Mouse (Mus musculus): ENCODE data around the gene Zfp867. TPM values are rescaled to one million over a fixed set of nuclear protein-coding genes. Genes with fewer than 3 reads are reported as not detected.

The Zfp867 gene
- polyA plus RNA-seq, 1 experiment from 2014 or later: 7.9 TPM

DNA sequence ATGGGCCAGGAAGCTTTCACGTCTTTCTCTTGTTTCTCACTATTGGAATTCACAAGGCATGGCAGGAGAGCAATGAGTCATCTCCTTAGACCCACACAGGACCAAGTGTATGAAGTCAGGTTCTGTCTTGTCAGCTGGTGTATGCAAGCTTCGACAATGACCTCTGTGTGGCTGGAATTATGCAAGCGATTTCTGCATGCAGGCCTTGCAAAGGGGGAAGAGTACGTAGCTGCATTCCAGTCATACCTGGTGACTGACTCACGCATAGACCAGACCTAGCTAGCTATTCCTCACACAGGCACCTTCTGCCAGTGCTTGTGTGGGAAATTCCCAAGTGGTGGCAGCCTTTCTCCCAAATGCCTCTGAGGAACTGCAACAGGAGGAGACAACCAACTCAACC is 13.3 kb downstream of the Zfp867 start:
- peak; percentile 88 for ATAC-seq (ENCODE audit: insufficient number of reproducible peaks, insufficient read depth, low FRiP score, low read depth)
- peaks cover 5 to 16% of the 10 kb centered on the region in 2 experiments for H3K4me1 ChIP-seq (ENCODE audit: control insufficient read depth in 2 of 2, insufficient read depth in 2 of 2, low read length in 2 of 2)
- H3K4me3 ChIP-seq (ENCODE audit: control insufficient read depth in 1 of 2, insufficient read depth in 1 of 2, low read depth in 1 of 2, low read length in 2 of 2): no peak overlapping the region
- peaks cover 81% of the 10 kb centered on the region for H3K36me3 ChIP-seq (ENCODE audit: control insufficient read depth, insufficient read depth, low read length)
- no peaks in the 10 kb centered on the region for H3K27me3 ChIP-seq (ENCODE audit: control insufficient read depth, insufficient read depth, low read length)
- 4% methylated on average over 5 of the region's 5 CpGs for WGBS
- H3K27ac ChIP-seq (replicated peaks in 1 of 2; ENCODE audit: control insufficient read depth in 1 of 2, insufficient read depth in 1 of 2, low read depth in 2 of 2, low read length in 2 of 2): peak overlapping the region; percentile 85 to 91
- H3K4me2 ChIP-seq (ENCODE audit: low read length): peak overlapping the region; percentile 28
- H3K9me3 ChIP-seq (ENCODE audit: control insufficient read depth, low read length): peaks cover 20% of the 10 kb centered on the region
- H3K9ac ChIP-seq (ENCODE audit: low read length): peak overlapping the region; percentile 42; the same call in 1 of the 2 replicates

DNA sequence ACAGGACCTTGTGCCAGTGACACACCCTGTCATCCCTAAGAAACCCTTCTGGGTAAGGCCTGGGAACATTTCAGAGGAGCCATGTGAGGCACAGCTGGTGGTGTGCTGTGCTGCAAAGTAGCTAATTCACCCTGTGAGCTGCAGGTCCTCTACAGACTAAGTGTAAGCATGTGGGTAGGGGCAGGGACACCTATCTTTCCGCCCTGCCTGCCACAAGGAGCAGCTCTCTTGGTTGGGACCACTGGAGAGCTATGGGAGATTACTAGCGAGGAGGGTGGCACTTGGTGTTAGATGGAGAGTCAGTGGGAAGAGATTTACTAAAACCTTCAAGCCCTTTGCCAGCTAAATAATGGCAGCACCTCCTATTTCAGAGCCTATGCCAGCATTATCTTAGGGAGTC is 15.4 kb downstream of the Zfp867 start:
- Histone ChIP-seq H3K36me3 (ENCODE audit: control insufficient read depth, insufficient read depth, low read length) (peaks cover 78% of the 10 kb centered on the region), H3K27ac (replicated peaks in 1 of 2; ENCODE audit: control insufficient read depth in 1 of 2, insufficient read depth in 1 of 2, low read depth in 2 of 2, low read length in 2 of 2) (no peak overlapping the region), H3K9ac (ENCODE audit: low read length) (no peak overlapping the region), H3K27me3 (ENCODE audit: control insufficient read depth, insufficient read depth, low read length) (no peaks in the 10 kb centered on the region), H3K4me1 (ENCODE audit: control insufficient read depth in 2 of 2, insufficient read depth in 2 of 2, low read length in 2 of 2) (peaks cover 5 to 16% of the 10 kb centered on the region in 2 experiments), H3K4me3 (ENCODE audit: control insufficient read depth in 1 of 2, insufficient read depth in 1 of 2, low read depth in 1 of 2, low read length in 2 of 2) (no peak overlapping the region), H3K4me2 (ENCODE audit: low read length) (no peak overlapping the region), H3K9me3 (ENCODE audit: control insufficient read depth, low read length) (no peaks in the 10 kb centered on the region)
- 91% methylated on average over 2 of the region's 2 CpGs for WGBS
- ATAC-seq (ENCODE audit: insufficient number of reproducible peaks, insufficient read depth, low FRiP score, low read depth): no peak

DNA sequence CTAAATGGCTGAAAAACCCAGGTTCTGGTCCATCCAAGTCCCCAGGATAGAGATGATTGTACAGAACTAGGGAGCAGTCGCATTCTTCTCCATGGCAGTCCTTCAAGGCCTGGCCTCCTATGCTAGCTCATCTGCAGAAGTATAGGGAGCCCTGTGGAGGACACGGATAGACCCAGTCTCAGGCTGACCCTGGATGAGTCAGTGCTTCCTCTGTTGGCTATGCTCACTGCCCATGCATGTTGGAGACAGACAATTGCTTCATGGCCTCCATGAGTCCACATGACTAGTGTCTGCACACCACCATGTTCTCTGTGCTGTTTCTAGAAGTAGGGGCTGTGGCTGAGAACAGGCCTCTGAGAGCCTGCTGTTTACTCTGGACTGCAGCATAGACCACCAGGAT is 15.9 kb downstream of the Zfp867 start:
- Histone ChIP-seq H3K4me1 (ENCODE audit: control insufficient read depth in 2 of 2, insufficient read depth in 2 of 2, low read length in 2 of 2) (peaks cover 5 to 16% of the 10 kb centered on the region in 2 experiments), H3K4me2 (ENCODE audit: low read length) (no peak overlapping the region), H3K4me3 (ENCODE audit: control insufficient read depth in 1 of 2, insufficient read depth in 1 of 2, low read depth in 1 of 2, low read length in 2 of 2) (no peak overlapping the region), H3K9me3 (ENCODE audit: control insufficient read depth, low read length) (no peaks in the 10 kb centered on the region), H3K27me3 (ENCODE audit: control insufficient read depth, insufficient read depth, low read length) (no peaks in the 10 kb centered on the region), H3K36me3 (ENCODE audit: control insufficient read depth, insufficient read depth, low read length) (peaks cover 80% of the 10 kb centered on the region), H3K27ac (replicated peaks in 1 of 2; ENCODE audit: control insufficient read depth in 1 of 2, insufficient read depth in 1 of 2, low read depth in 2 of 2, low read length in 2 of 2) (no peak overlapping the region), H3K9ac (ENCODE audit: low read length) (no peak overlapping the region)
- 93% methylated on average over 2 of the region's 2 CpGs for WGBS
- ATAC-seq (ENCODE audit: insufficient number of reproducible peaks, insufficient read depth, low FRiP score, low read depth): no peak

DNA sequence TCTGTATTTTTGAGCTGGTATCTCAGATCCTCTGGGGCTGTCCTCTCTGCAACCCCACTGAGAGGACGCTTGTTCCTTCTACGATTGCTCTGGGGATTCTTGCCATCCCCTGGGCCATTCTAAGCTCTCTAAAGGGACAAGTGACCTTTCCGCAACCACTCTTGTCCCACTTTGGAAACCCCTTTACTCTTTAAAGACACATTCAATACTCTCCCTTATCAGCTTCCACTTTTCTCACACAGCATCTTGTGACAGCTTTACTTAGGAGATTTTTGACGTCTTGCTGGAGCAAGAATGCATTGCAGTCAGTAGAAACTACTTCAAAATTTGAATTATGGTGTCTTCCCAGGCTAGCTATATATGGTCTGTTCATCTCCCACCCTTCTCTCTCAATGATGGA is 21.2 kb downstream of the Zfp867 start, which contains the start of gene Snap47:
TSS of gene Snap47 (minus strand) at position 101 of the 400 bp plus-strand sequence.
- H3K27ac ChIP-seq (replicated peaks in 1 of 2; ENCODE audit: control insufficient read depth in 1 of 2, insufficient read depth in 1 of 2, low read depth in 2 of 2, low read length in 2 of 2): peak within 1 kb of the TSS; percentile 50 to 80
- H3K9ac ChIP-seq (ENCODE audit: low read length): peak within 1 kb of the TSS; percentile 92
- WGBS: 47% methylated on average over 4 of the region's 4 CpGs
- H3K9me3 ChIP-seq (ENCODE audit: control insufficient read depth, low read length): no peaks in the 10 kb centered on the region
- peaks cover 7 to 15% of the 10 kb centered on the region in 2 experiments; a peak in 3 of 4 replicates for H3K4me1 ChIP-seq (ENCODE audit: control insufficient read depth in 2 of 2, insufficient read depth in 2 of 2, low read length in 2 of 2)
- H3K36me3 ChIP-seq (ENCODE audit: control insufficient read depth, insufficient read depth, low read length): peaks cover 55% of the 10 kb centered on the region
- H3K4me2 ChIP-seq (ENCODE audit: low read length): peak within 1 kb of the TSS; percentile 94
- no peak for ATAC-seq (ENCODE audit: insufficient number of reproducible peaks, insufficient read depth, low FRiP score, low read depth)
- H3K27me3 ChIP-seq (ENCODE audit: control insufficient read depth, insufficient read depth, low read length): no peaks in the 10 kb centered on the region
- peak within 1 kb of the TSS; percentile 71 to 86 for H3K4me3 ChIP-seq (ENCODE audit: control insufficient read depth in 1 of 2, insufficient read depth in 1 of 2, low read depth in 1 of 2, low read length in 2 of 2)

DNA sequence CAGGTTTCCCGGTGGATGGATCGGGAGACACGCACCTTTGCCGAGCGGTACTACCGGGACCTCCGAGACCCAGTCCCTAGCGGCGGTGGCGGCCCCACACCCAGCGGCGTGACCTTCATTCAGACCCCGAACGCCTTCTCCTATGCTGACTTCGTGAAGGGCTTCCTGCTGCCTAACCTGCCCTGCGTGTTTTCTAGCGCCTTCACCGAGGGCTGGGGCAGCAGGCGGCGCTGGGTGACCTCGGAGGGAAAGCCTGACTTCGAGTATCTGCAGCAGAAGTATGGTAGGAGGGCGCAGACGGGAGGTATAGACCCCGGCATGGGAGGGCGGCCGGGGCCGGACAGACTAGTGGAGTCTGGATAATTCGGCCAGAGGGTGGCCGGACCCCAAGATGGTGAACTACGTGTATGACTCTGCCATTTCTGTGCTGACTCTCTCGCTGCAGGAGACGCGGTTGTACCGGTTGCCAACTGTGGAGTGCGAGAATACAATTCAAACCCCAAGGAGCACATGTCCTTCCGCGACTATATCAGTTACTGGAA is 22.0 kb downstream of the Zfp867 start:
- Histone ChIP-seq H3K27ac (replicated peaks in 1 of 2; ENCODE audit: control insufficient read depth in 1 of 2, insufficient read depth in 1 of 2, low read depth in 2 of 2, low read length in 2 of 2) (peak overlapping the region; percentile 50 to 80), H3K4me1 (ENCODE audit: control insufficient read depth in 2 of 2, insufficient read depth in 2 of 2, low read length in 2 of 2) (peaks cover 7 to 15% of the 10 kb centered on the region in 2 experiments; a peak in 3 of 4 replicates), H3K36me3 (ENCODE audit: control insufficient read depth, insufficient read depth, low read length) (peaks cover 47% of the 10 kb centered on the region), H3K4me2 (ENCODE audit: low read length) (peak overlapping the region; percentile 94), H3K27me3 (ENCODE audit: control insufficient read depth, insufficient read depth, low read length) (no peaks in the 10 kb centered on the region), H3K9me3 (ENCODE audit: control insufficient read depth, low read length) (no peaks in the 10 kb centered on the region), H3K9ac (ENCODE audit: low read length) (peak overlapping the region; percentile 92), H3K4me3 (ENCODE audit: control insufficient read depth in 1 of 2, insufficient read depth in 1 of 2, low read depth in 1 of 2, low read length in 2 of 2) (peak overlapping the region; percentile 71 to 86)
- WGBS: under 1% methylated on average over 38 of the region's 38 CpGs
- ATAC-seq (ENCODE audit: insufficient number of reproducible peaks, insufficient read depth, low FRiP score, low read depth): peak; percentile 43

DNA sequence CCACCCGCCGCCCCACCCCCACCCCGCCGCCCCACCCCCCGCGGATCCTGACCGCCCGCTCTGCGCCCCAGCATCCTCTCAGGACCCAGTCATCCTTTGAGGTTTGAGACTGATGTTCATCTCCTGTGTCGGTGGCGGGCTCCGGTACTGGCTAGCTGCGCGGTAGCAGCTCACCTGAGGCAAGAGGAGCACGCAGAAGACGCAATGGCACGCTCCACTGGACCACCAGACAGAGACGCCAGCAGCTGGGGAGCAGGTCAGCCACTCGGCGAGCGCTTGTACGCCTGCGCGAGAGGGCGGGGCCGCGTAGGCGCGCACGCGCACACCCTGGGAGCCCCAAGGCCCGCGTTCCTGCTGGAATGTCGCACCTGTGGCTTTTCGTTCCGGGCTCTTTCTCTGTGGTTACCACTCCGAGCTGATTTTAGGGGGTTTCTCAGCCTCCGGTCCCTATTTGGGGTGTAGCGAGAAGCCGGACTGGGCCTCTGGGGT is 22.5 kb downstream of the Zfp867 start, which contains the start of gene Jmjd4:
TSS of gene Jmjd4 (plus strand) at position 305 of the 489 bp plus-strand sequence.
- Histone ChIP-seq H3K27ac (replicated peaks in 1 of 2; ENCODE audit: control insufficient read depth in 1 of 2, insufficient read depth in 1 of 2, low read depth in 2 of 2, low read length in 2 of 2) (peak within 1 kb of the TSS; percentile 50 to 80), H3K4me3 (ENCODE audit: control insufficient read depth in 1 of 2, insufficient read depth in 1 of 2, low read depth in 1 of 2, low read length in 2 of 2) (peak within 1 kb of the TSS; percentile 71 to 86), H3K27me3 (ENCODE audit: control insufficient read depth, insufficient read depth, low read length) (no peaks in the 10 kb centered on the region), H3K36me3 (ENCODE audit: control insufficient read depth, insufficient read depth, low read length) (peaks cover 41% of the 10 kb centered on the region), H3K4me2 (ENCODE audit: low read length) (peak within 1 kb of the TSS; percentile 94), H3K4me1 (ENCODE audit: control insufficient read depth in 2 of 2, insufficient read depth in 2 of 2, low read length in 2 of 2) (peaks cover 7 to 15% of the 10 kb centered on the region in 2 experiments; a peak in 3 of 4 replicates), H3K9me3 (ENCODE audit: control insufficient read depth, low read length) (no peaks in the 10 kb centered on the region), H3K9ac (ENCODE audit: low read length) (peak within 1 kb of the TSS; percentile 92)
- WGBS: under 1% methylated on average over 33 of the region's 40 CpGs
- ATAC-seq (ENCODE audit: insufficient number of reproducible peaks, insufficient read depth, low FRiP score, low read depth): peak; percentile 86

DNA sequence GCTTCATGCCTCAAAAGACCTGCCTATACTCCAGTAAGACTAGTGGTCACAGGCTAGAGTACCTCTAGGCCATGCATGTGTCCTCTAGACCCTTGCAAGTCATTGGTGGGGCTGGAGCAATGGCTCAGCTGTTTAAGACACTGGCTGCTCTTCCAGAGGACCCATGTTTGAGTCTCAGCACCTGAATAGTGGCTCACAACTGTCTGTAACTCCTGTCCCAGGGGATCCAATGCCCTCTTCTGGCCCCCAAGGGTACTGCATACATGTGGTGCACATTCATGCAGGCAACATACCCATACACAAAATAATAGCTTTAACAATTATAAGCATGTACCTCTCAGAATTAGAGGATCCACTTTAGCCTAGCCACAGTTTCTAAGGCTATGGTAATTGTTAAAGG is 29.2 kb downstream of the Zfp867 start:
- no peaks in the 10 kb centered on the region for H3K9me3 ChIP-seq (ENCODE audit: control insufficient read depth, low read length)
- H3K9ac ChIP-seq (ENCODE audit: low read length): no peak overlapping the region
- H3K4me1 ChIP-seq (ENCODE audit: control insufficient read depth in 2 of 2, insufficient read depth in 2 of 2, low read length in 2 of 2): no peaks in the 10 kb centered on the region
- H3K4me2 ChIP-seq (ENCODE audit: low read length): no peak overlapping the region
- H3K27ac ChIP-seq (replicated peaks in 1 of 2; ENCODE audit: control insufficient read depth in 1 of 2, insufficient read depth in 1 of 2, low read depth in 2 of 2, low read length in 2 of 2): no peak overlapping the region
- no peak overlapping the region for H3K4me3 ChIP-seq (ENCODE audit: control insufficient read depth in 1 of 2, insufficient read depth in 1 of 2, low read depth in 1 of 2, low read length in 2 of 2)
- H3K27me3 ChIP-seq (ENCODE audit: control insufficient read depth, insufficient read depth, low read length): no peaks in the 10 kb centered on the region
- peaks cover 12% of the 10 kb centered on the region for H3K36me3 ChIP-seq (ENCODE audit: control insufficient read depth, insufficient read depth, low read length)
- no peak for ATAC-seq (ENCODE audit: insufficient number of reproducible peaks, insufficient read depth, low FRiP score, low read depth)
